Mouse (Mus musculus): Measurements from ENCODE around the gene Wdr60. TPM values are rescaled to one million over a fixed set of nuclear protein-coding genes. Genes with fewer than 3 reads are reported as not detected.

The Wdr60 gene
- total RNA-seq (2023) = 1 to 10 TPM; 1.7 to 2.3 TPM

GRCm38 (mm10) chr12:116262555-116263341 lies at the start of gene Wdr60:
TSS of gene Wdr60 (minus strand) at chr12:116263022.

GRCm38 (mm10) chr12:116280653-116281364 lies 18.0 kb upstream of the Wdr60 start, which contains the start of gene Esyt2:
TSS of gene Esyt2 (plus strand) at chr12:116281196.

GRCm38 (mm10) chr12:116275086-116275485 lies 12.3 kb upstream of the Wdr60 start, which contains the start of gene Gm11027:
TSS of gene Gm11027 (plus strand) at chr12:116275386.

Other genes starting within 250 kb of the Wdr60 start
- gene Zfp386, start 215.3 kb downstream of the Wdr60 start, total RNA-seq (2023) = 10 to 100 TPM; 13.0 to 22.0 TPM
- under 1 TPM; 0.44 to 0.53 TPM for gene Vipr2, start 185.3 kb downstream of the Wdr60 start, total RNA-seq (2023)
- gene Gm11027, start 12.4 kb upstream of the Wdr60 start, total RNA-seq (2023) = not detected
- 10 to 100 TPM; 64.1 to 65.5 TPM for gene Esyt2, start 18.2 kb upstream of the Wdr60 start, total RNA-seq (2023)
- 10 to 100 TPM; 54.4 to 63.1 TPM for gene Ncapg2, start 142.4 kb upstream of the Wdr60 start, total RNA-seq (2023)
- gene Ptprn2, start 222.7 kb upstream of the Wdr60 start, total RNA-seq (2023) = under 1 TPM in 1 of 2 experiments, not detected in 1; 0.13 TPM